In genomic region chr11:96943746-96944304, GRCm38 (mm10) we compare ENCODE assay signal across 8 mouse cellular contexts. TPM values are rescaled to one million over a fixed set of nuclear protein-coding genes. Genes with fewer than 3 reads are reported as not detected.
DNase-seq lines count a peak whose midpoint lies in the region; ATAC-seq and TF ChIP-seq lines count a peak whose summit lies in the region.

Gene Pnpo (minus strand): TSS chr11:96943986.

- TF ChIP-seq EP300 in CH12.LX (IDR thresholded peaks at IDR 0.05; ENCODE audit: low read length) = no peak
- no peak for TF ChIP-seq EP300 in heart, postnatal 0 days (IDR thresholded peaks at IDR 0.05; ENCODE audit: low read depth)

- peak within 1 kb of the TSS; percentile 48; the same call in 1 of the 2 replicates for H3K27ac ChIP-seq in CH12.LX (ENCODE audit: insufficient read depth, low read depth)
- H3K27ac ChIP-seq in forebrain, embryonic 12.5 days = no peak within 1 kb of the TSS
- H3K27ac ChIP-seq in heart, postnatal 0 days (ENCODE audit: low read depth) = peak within 1 kb of the TSS; percentile 5
- peak within 1 kb of the TSS; percentile 98 for H3K27ac ChIP-seq in liver, embryonic 16.5 days (ENCODE audit: low read length)
- 0 out of 2 replicates have a peak within 1 kb of the TSS, but pooled peaks have one; percentile 11 for H3K27ac ChIP-seq in neural tube, embryonic 13.5 days (replicated peaks)
- peak within 1 kb of the TSS; percentile 62 for H3K27ac ChIP-seq in testis, adult 2 months (ENCODE audit: control insufficient read depth, insufficient read depth, low read depth, low read length)

- H3K27me3 ChIP-seq in CH12.LX (replicated peaks) = no peaks in the 10 kb centered on the region
- H3K27me3 ChIP-seq in forebrain, embryonic 12.5 days = peaks cover 11% of the 10 kb centered on the region
- H3K27me3 ChIP-seq in heart, postnatal 0 days (ENCODE audit: control insufficient read depth, insufficient read depth, low read length) = no peaks in the 10 kb centered on the region
- H3K27me3 ChIP-seq in liver, embryonic 16.5 days (ENCODE audit: control insufficient read depth, insufficient read depth, low read depth, low read length) = no peaks in the 10 kb centered on the region
- H3K27me3 ChIP-seq in neural tube, embryonic 13.5 days = peaks cover 4% of the 10 kb centered on the region; the same call in 1 of the 2 replicates
- no peaks in the 10 kb centered on the region for H3K27me3 ChIP-seq in testis, adult 2 months (ENCODE audit: control insufficient read depth, insufficient read depth, low read length)

- H3K9ac ChIP-seq in CH12.LX (ENCODE audit: insufficient read depth, low read depth) = peak within 1 kb of the TSS; percentile 53
- H3K9ac ChIP-seq in forebrain, embryonic 12.5 days = peak within 1 kb of the TSS; percentile 56
- H3K9ac ChIP-seq in heart, postnatal 0 days (replicated peaks; ENCODE audit: low read depth, low read length) = peak within 1 kb of the TSS; percentile 68
- H3K9ac ChIP-seq in liver, embryonic 16.5 days (ENCODE audit: low read depth, low read length) = peak within 1 kb of the TSS; percentile 95
- peak within 1 kb of the TSS; percentile 73 for H3K9ac ChIP-seq in neural tube, embryonic 13.5 days

- H3K4me3 ChIP-seq in CH12.LX (replicated peaks in 1 of 3; ENCODE audit: low read depth in 2 of 3, low read length in 2 of 3, poor library complexity in 1 of 3) = peak within 1 kb of the TSS; percentile 70 to 93 (median 86)
- H3K4me3 ChIP-seq in forebrain, embryonic 12.5 days (replicated peaks) = peak within 1 kb of the TSS; percentile 49
- peak within 1 kb of the TSS; percentile 62 for H3K4me3 ChIP-seq in heart, postnatal 0 days (ENCODE audit: low read depth, low read length)
- H3K4me3 ChIP-seq in liver, embryonic 16.5 days (ENCODE audit: low read depth, low read length) = peak within 1 kb of the TSS; percentile 80
- H3K4me3 ChIP-seq in neural tube, embryonic 13.5 days = peak within 1 kb of the TSS; percentile 54
- H3K4me3 ChIP-seq in testis, adult 2 months (ENCODE audit: control insufficient read depth, low read depth, low read length) = peak within 1 kb of the TSS; percentile 73

- no peaks in the 10 kb centered on the region for H3K9me3 ChIP-seq in CH12.LX (replicated peaks; ENCODE audit: low read length)
- no peaks in the 10 kb centered on the region for H3K9me3 ChIP-seq in forebrain, embryonic 12.5 days
- H3K9me3 ChIP-seq in heart, postnatal 0 days (replicated peaks; ENCODE audit: control insufficient read depth, low read length) = no peaks in the 10 kb centered on the region
- H3K9me3 ChIP-seq in liver, embryonic 16.5 days (replicated peaks; ENCODE audit: control insufficient read depth, low read length) = no peaks in the 10 kb centered on the region
- H3K9me3 ChIP-seq in neural tube, embryonic 13.5 days = no peaks in the 10 kb centered on the region

- peak within 1 kb of the TSS; percentile 86 for H3K4me2 ChIP-seq in CH12.LX (ENCODE audit: insufficient read depth, low read depth, poor library complexity, severe bottlenecking)
- H3K4me2 ChIP-seq in forebrain, embryonic 12.5 days = peak within 1 kb of the TSS; percentile 92
- H3K4me2 ChIP-seq in heart, postnatal 0 days (ENCODE audit: low read depth, low read length) = peak within 1 kb of the TSS; percentile 96
- H3K4me2 ChIP-seq in liver, embryonic 16.5 days (ENCODE audit: low read depth, low read length) = peak within 1 kb of the TSS; percentile 97
- peak within 1 kb of the TSS; percentile 85 for H3K4me2 ChIP-seq in neural tube, embryonic 13.5 days

- under 1% methylated on average over 29 of the region's 29 CpGs for WGBS in forebrain, embryonic 12.5 days
- under 1% methylated on average over 29 of the region's 29 CpGs for WGBS in heart, postnatal 0 days
- under 1% methylated on average over 29 of the region's 29 CpGs for WGBS in liver, embryonic 16.5 days (ENCODE audit: insufficient replicate concordance)
- under 1% methylated on average over 29 of the region's 29 CpGs for WGBS in neural tube, embryonic 13.5 days

- no peak for TF ChIP-seq RAD21 in CH12.LX (IDR thresholded peaks at IDR 0.05; ENCODE audit: low read depth, low read length)

- peak; percentile 98 for ATAC-seq in forebrain, embryonic 12.5 days (ENCODE audit: low FRiP score)
- ATAC-seq in heart, postnatal 0 days (ENCODE audit: insufficient read depth, low read depth) = peak; percentile 98
- peak; percentile 83 for ATAC-seq in liver, embryonic 16.5 days (ENCODE audit: low read depth)
- ATAC-seq in neural tube, embryonic 13.5 days (ENCODE audit: low read depth) = peak; percentile 98

- peak; percentile 76 for TF ChIP-seq POLR2A in CH12.LX (IDR thresholded peaks at IDR 0.05; ENCODE audit: low read depth, low read length)
- peak; percentile 47; the same call in 1 of the 2 replicates for TF ChIP-seq POLR2A in testis, adult 2 months (IDR thresholded peaks at IDR 0.05; ENCODE audit: control insufficient read depth, low read depth, low read length)

- in situ Hi-C loops in CH12.LX (cut with MboI; ENCODE audit: low pct_ligation_motif_present, low pct_unique_long_range_greater_than_20kb, low sequenced_read_pairs) = no loop called here

- peaks cover 11% of the 10 kb centered on the region; the same call in 1 of the 2 replicates for H3K79me2 ChIP-seq in CH12.LX (replicated peaks; ENCODE audit: control insufficient read depth, extremely low read depth, insufficient read depth, poor library complexity, severe bottlenecking)

- H3K36me3 ChIP-seq in CH12.LX (replicated peaks in 1 of 2; ENCODE audit: control insufficient read depth in 1 of 2, insufficient read depth in 1 of 2, low read length in 1 of 2) = peaks cover 25 to 62% of the 10 kb centered on the region in 2 experiments
- peaks cover 2% of the 10 kb centered on the region; the same call in 1 of the 2 replicates for H3K36me3 ChIP-seq in forebrain, embryonic 12.5 days (replicated peaks)
- no peaks in the 10 kb centered on the region for H3K36me3 ChIP-seq in heart, postnatal 0 days (replicated peaks; ENCODE audit: control insufficient read depth, insufficient read depth, low read length)
- H3K36me3 ChIP-seq in liver, embryonic 16.5 days (ENCODE audit: control insufficient read depth, insufficient read depth) = peaks cover 23% of the 10 kb centered on the region
- H3K36me3 ChIP-seq in neural tube, embryonic 13.5 days = 0 out of 2 replicates have a peak, but pooled peaks cover 8% of the 10 kb centered on the region
- no peaks in the 10 kb centered on the region for H3K36me3 ChIP-seq in testis, adult 2 months (ENCODE audit: control insufficient read depth, insufficient read depth, low read length)

- dilution Hi-C loops in CH12.LX (cut with MboI; ENCODE audit: extremely low pct_ligation_motif_present, extremely low pct_unique_long_range_greater_than_20kb, low sequenced_read_pairs) = no loop called here

- peak; percentile 100 for DNase-seq in CH12.LX (ENCODE audit: extremely low read depth)
- peak; percentile 97 for DNase-seq in c-Kit-positive CD71-positive TER-119-positive erythroid progenitor cells, embryonic 14.5 days (ENCODE audit: low spot score)
- peak; percentile 96 for DNase-seq in heart, postnatal 0 days (ENCODE audit: low spot score)
- DNase-seq in kidney, postnatal 4 days = peak; percentile 90 to 94

- H3K4me1 ChIP-seq in CH12.LX (ENCODE audit: control insufficient read depth in 1 of 2, insufficient read depth in 2 of 2) = peaks cover 9 to 69% of the 10 kb centered on the region in 2 experiments
- H3K4me1 ChIP-seq in forebrain, embryonic 12.5 days = peaks cover 16% of the 10 kb centered on the region
- peaks cover 12% of the 10 kb centered on the region for H3K4me1 ChIP-seq in heart, postnatal 0 days (ENCODE audit: control insufficient read depth, insufficient read depth)
- H3K4me1 ChIP-seq in liver, embryonic 16.5 days (ENCODE audit: control insufficient read depth, low read depth, low read length) = peaks cover 66% of the 10 kb centered on the region
- peaks cover 18% of the 10 kb centered on the region for H3K4me1 ChIP-seq in neural tube, embryonic 13.5 days (replicated peaks)
- peaks cover 21% of the 10 kb centered on the region for H3K4me1 ChIP-seq in testis, adult 2 months (ENCODE audit: control insufficient read depth, insufficient read depth, low read length)

- no peak for TF ChIP-seq CTCF in CH12.LX (conservative IDR thresholded peaks at IDR 0.05 in 1 of 2, IDR thresholded peaks at IDR 0.05 in 1 of 2; ENCODE audit: low read depth in 2 of 2, low read length in 2 of 2)
- no peak for TF ChIP-seq CTCF in heart, postnatal 0 days (IDR thresholded peaks at IDR 0.05; ENCODE audit: low read depth)
- no peak for TF ChIP-seq CTCF in testis, adult 2 months (IDR thresholded peaks at IDR 0.05; ENCODE audit: control insufficient read depth, insufficient read depth, insufficient replicate concordance, low read depth, low read length)

TF ChIP-seq in CH12.LX, 34 proteins besides CTCF, POLR2A, EP300 and RAD21 (continues in another document):
- TF ChIP-seq JUND (conservative IDR thresholded peaks at IDR 0.05; ENCODE audit: low read depth, low read length) = no peak
- peak; percentile 47; the same call in 1 of the 2 replicates for TF ChIP-seq MEF2A (IDR thresholded peaks at IDR 0.05; ENCODE audit: borderline replicate concordance, low read depth, low read length)
- peak; percentile 100 for TF ChIP-seq MAX (IDR thresholded peaks at IDR 0.05; ENCODE audit: low read length)
- TF ChIP-seq MXI1 (IDR thresholded peaks at IDR 0.05; ENCODE audit: low read depth, low read length) = peak; percentile 100
- TF ChIP-seq ELF1 (IDR thresholded peaks at IDR 0.05; ENCODE audit: low read depth, low read length) = peak; percentile 96
- peak; percentile 75 for TF ChIP-seq NELFE (IDR thresholded peaks at IDR 0.05; ENCODE audit: low read depth, low read length)
- no peak for TF ChIP-seq PAX5 (IDR thresholded peaks at IDR 0.05; ENCODE audit: low read length)
- no peak for TF ChIP-seq ZNF384 (IDR thresholded peaks at IDR 0.05; ENCODE audit: low read depth, low read length)
- no peak for TF ChIP-seq MAFK (IDR thresholded peaks at IDR 0.05; ENCODE audit: insufficient replicate concordance, low read length)
- no peak for TF ChIP-seq JUN (IDR thresholded peaks at IDR 0.05; ENCODE audit: insufficient read depth, low read depth, low read length)
- TF ChIP-seq ZC3H11A (IDR thresholded peaks at IDR 0.05; ENCODE audit: low read depth, low read length) = no peak
- no peak for TF ChIP-seq KAT2A (IDR thresholded peaks at IDR 0.05; ENCODE audit: insufficient replicate concordance, low read length)
- peak; percentile 55 for TF ChIP-seq TCF12 (IDR thresholded peaks at IDR 0.05; ENCODE audit: low read depth, low read length)

RNA-seq across cellular contexts. Expression of gene Pnpo, which starts in this region (rescaled TPM):
- total RNA-seq in CH12.LX (2012; rRNA removed) (38.5 and 42.9 TPM in 2 replicates), CH12.LX (2014; rRNA removed) (54.3 and 56.2 TPM in 2 replicates)
- polyA plus RNA-seq in CH12.LX (2012; ENCODE audit: insufficient read length, low read depth) = 32.5 and 36.3 TPM in 2 replicates
- 17.2 and 17.4 TPM in 2 replicates for polyA plus RNA-seq in forebrain, embryonic 12.5 days (2016; fragmentation: Nextera tagmentation; extraction: Ambion mirVana)
- 20.9 and 27.3 TPM in 2 replicates for total RNA-seq in heart, postnatal 0 days (2014; rRNA removed; ENCODE audit: low replicate concordance)
- polyA plus RNA-seq in heart, postnatal 0 days (2015; fragmentation: Nextera tagmentation; extraction: Ambion mirVana) = 25.0 and 28.1 TPM in 2 replicates
- polyA plus RNA-seq in liver, embryonic 16.5 days (2015; fragmentation: Nextera tagmentation; extraction: Ambion mirVana) = 688 and 719 TPM in 2 replicates
- polyA plus RNA-seq in neural tube, embryonic 13.5 days (2015; fragmentation: Nextera tagmentation; extraction: Ambion mirVana) = 18.5 and 22.3 TPM in 2 replicates
- polyA plus RNA-seq in testis, adult 2 months (2012; rRNA removed) = 3.8 and 5.4 TPM in 2 replicates

Comparison
In these comparisons a context has a peak if more than half of its experiments do, and no peak if none do; other contexts are left out.
1. RNA of gene Pnpo (polyA plus RNA-seq): 688 to 719 TPM in liver, embryonic 16.5 days; 32.5 to 36.3 TPM in CH12.LX, 25.0 to 28.1 TPM in heart, postnatal 0 days, 18.5 to 22.3 TPM in neural tube, embryonic 13.5 days, 17.2 to 17.4 TPM in forebrain, embryonic 12.5 days and 3.8 to 5.4 TPM in testis, adult 2 months; every median in the first group is over 10 times any median in the second.
2. Peak in every context shown above with its lines, with median percentiles within 50 percentile points of each other: DNase-seq, H3K4me2 ChIP-seq, H3K4me3 ChIP-seq, H3K9ac ChIP-seq and ATAC-seq.